Mouse (Mus musculus) liver, embryonic 14.5 days (tissue): ENCODE measurements around the gene Rims4. TPM values are rescaled to one million over a fixed set of nuclear protein-coding genes. Genes with fewer than 3 reads are reported as not detected.

Experiments used
- ATAC-seq: fragments of 200-750 bp; cut with Nextera tagmentation; 2 replicates; pipeline ENCODE4 v1.8.0; 2017; ENCODE audit warnings: moderate number of reproducible peaks, mild to moderate bottlenecking, moderate library complexity; ENCODE audit not compliant: insufficient read depth
- DNase-seq, 3 experiments: peaks; one replicate each; pipeline ENCODE4 v3.0.0-alpha.2; 2012 to 2013; ENCODE audit warnings: low read depth in 3 of 3, low spot score in 3 of 3
- H3K27ac ChIP-seq: fragments of 300-500 bp; sonication (generic); 2 replicates; pipeline ENCODE4 v1.5.1; 2014; ENCODE audit warnings: moderate library complexity, mild to moderate bottlenecking, control low read depth, inconsistent platforms
- H3K27me3 ChIP-seq: fragments of 300-500 bp; sonication (generic); 2 replicates; pipeline ENCODE4 v1.6.1; 2014; ENCODE audit warnings: mild to moderate bottlenecking, low read length, moderate library complexity; ENCODE audit not compliant: control insufficient read depth, insufficient read depth
- H3K36me3 ChIP-seq: fragments of 300-500 bp; sonication (generic); replicated peaks from 2 replicates; pipeline ENCODE4 v1.6.1; 2014; ENCODE audit warnings: low read depth; ENCODE audit not compliant: control insufficient read depth, insufficient read depth
- H3K4me1 ChIP-seq, 2 experiments: fragments of 200-500 bp in 1 of 2; fragments of 300-500 bp in 1 of 2; sonication (generic) in 1 of 2; replicated peaks; 2 replicates each; pipeline ENCODE4 v1.6.1; 2012 to 2014; ENCODE audit warnings: antibody characterized with exemption in 1 of 2, inconsistent platforms in 1 of 2, low read length in 1 of 2; ENCODE audit not compliant: control insufficient read depth in 2 of 2, insufficient read depth in 2 of 2
- H3K4me2 ChIP-seq: fragments of 300-500 bp; sonication (generic); 2 replicates; pipeline ENCODE4 v1.6.1; 2014; ENCODE audit warnings: low read depth, mild to moderate bottlenecking, control low read depth, moderate library complexity
- H3K4me3 ChIP-seq, 2 experiments: fragments of 200-500 bp in 1 of 2; fragments of 300-500 bp in 1 of 2; sonication (generic) in 1 of 2; 2 replicates each; pipeline ENCODE4 v1.5.1; 2012 to 2014; ENCODE audit warnings: low read depth in 2 of 2, low read length in 2 of 2, mild to moderate bottlenecking in 2 of 2, control low read depth in 1 of 2, inconsistent platforms in 1 of 2, moderate library complexity in 1 of 2; ENCODE audit not compliant: insufficient read depth in 1 of 2
- H3K9ac ChIP-seq: fragments of 300-500 bp; sonication (generic); replicated peaks from 2 replicates; pipeline ENCODE4 v1.6.1; 2014; ENCODE audit warnings: mild to moderate bottlenecking, control low read depth, moderate library complexity
- H3K9me3 ChIP-seq: fragments of 300-500 bp; sonication (generic); 2 replicates; pipeline ENCODE4 v1.6.1; 2016; ENCODE audit warnings: low read length, mixed read lengths; ENCODE audit not compliant: control insufficient read depth
- CTCF ChIP-seq: IDR thresholded peaks from 2 replicates; pipeline ENCODE4 v1.5.1; 2016; ENCODE audit warnings: antibody characterized with exemption, low read depth, control low read depth
- EP300 ChIP-seq: IDR thresholded peaks from 2 replicates; pipeline ENCODE4 v1.6.1; 2016; ENCODE audit warnings: antibody characterized with exemption, low read depth
- WGBS: fragments of 180-500 bp; shearing (Covaris S2); extraction: QIAGEN DNeasy Blood & Tissue Kit; methylation state at CpG from one replicate; pipeline ENCODE4 v1.1.7; 2014; ENCODE audit not compliant: insufficient replicate concordance; 5-methylcytosine and 5-hydroxymethylcytosine counted together
- polyA plus RNA-seq, 2 experiments: library from polyadenylated mRNA; depleted of rRNA in 1 of 2; stranded (reverse) in 1 of 2; unstranded in 1 of 2; fragments of >200 nt; fragmentation: Nextera tagmentation in 1 of 2; extraction: Ambion mirVana in 1 of 2; gene quantifications; 2 replicates each; pipeline versions ENCODE4 v1.2.1 to v1.2.3; 2012 to 2014

Gene Rims4
- polyA plus RNA-seq, 2 experiments = 0.12 to 0.14 TPM

- no peak overlapping the region for H3K4me2 ChIP-seq
- TF ChIP-seq EP300 (no peak), CTCF (no peak)
- H3K36me3 ChIP-seq = no peaks in the 10 kb centered on the region
- no peaks in the 10 kb centered on the region for H3K4me1 ChIP-seq
- no peak overlapping the region for H3K27ac ChIP-seq
- WGBS = 40% methylated on average over 2 of the region's 2 CpGs
- no peaks in the 10 kb centered on the region for H3K27me3 ChIP-seq
- H3K9me3 ChIP-seq = no peaks in the 10 kb centered on the region
- DNase-seq (no peak), ATAC-seq (no peak)
- H3K9ac ChIP-seq = no peak overlapping the region
- H3K4me3 ChIP-seq = no peak overlapping the region
Observed at GRCm38 (mm10) chr2:163895156-163895555, 23.3 kb downstream of the Rims4 start.

- Histone ChIP-seq H3K4me3 (no peak overlapping the region), H3K9ac (no peak overlapping the region), H3K4me2 (no peak overlapping the region), H3K27ac (no peak overlapping the region), H3K27me3 (no peaks in the 10 kb centered on the region), H3K36me3 (no peaks in the 10 kb centered on the region), H3K9me3 (no peaks in the 10 kb centered on the region), H3K4me1 (no peaks in the 10 kb centered on the region)
- ATAC-seq = no peak
- 32% methylated on average over 7 of the region's 7 CpGs for WGBS
- no peak for DNase-seq
- TF ChIP-seq CTCF (no peak), EP300 (no peak)
Observed at GRCm38 (mm10) chr2:163893446-163894370, 24.8 kb downstream of the Rims4 start.

- ATAC-seq (no peak), DNase-seq (no peak)
- Histone ChIP-seq H3K4me1 (no peaks in the 10 kb centered on the region), H3K27ac (no peak overlapping the region), H3K9me3 (no peaks in the 10 kb centered on the region), H3K36me3 (no peaks in the 10 kb centered on the region), H3K4me2 (no peak overlapping the region), H3K9ac (no peak overlapping the region), H3K4me3 (no peak overlapping the region), H3K27me3 (no peaks in the 10 kb centered on the region)
- TF ChIP-seq CTCF (no peak), EP300 (no peak)
- 76% methylated on average over 11 of the region's 11 CpGs for WGBS
Observed at GRCm38 (mm10) chr2:163891271-163891670, 27.2 kb downstream of the Rims4 start.

- Histone ChIP-seq H3K36me3 (no peaks in the 10 kb centered on the region), H3K9me3 (no peaks in the 10 kb centered on the region), H3K9ac (no peak overlapping the region), H3K4me1 (no peaks in the 10 kb centered on the region), H3K4me3 (no peak overlapping the region), H3K4me2 (no peak overlapping the region), H3K27ac (no peak overlapping the region), H3K27me3 (no peaks in the 10 kb centered on the region)
- DNase-seq (no peak), ATAC-seq (no peak)
- TF ChIP-seq CTCF (no peak), EP300 (no peak)
- WGBS = 66% methylated on average over 11 of the region's 11 CpGs
Observed at GRCm38 (mm10) chr2:163890586-163890985, 27.9 kb downstream of the Rims4 start.

GRCm38 (mm10) chr2:163889411-163889810 lies 29.1 kb downstream of the Rims4 start:
- H3K27me3 ChIP-seq = no peaks in the 10 kb centered on the region
- H3K9me3 ChIP-seq = no peaks in the 10 kb centered on the region
- no peak overlapping the region for H3K4me3 ChIP-seq
- no peaks in the 10 kb centered on the region for H3K36me3 ChIP-seq
- no peak overlapping the region for H3K4me2 ChIP-seq
- 27% methylated on average over 6 of the region's 6 CpGs for WGBS
- TF ChIP-seq CTCF (no peak), EP300 (no peak)
- no peak for ATAC-seq
- H3K27ac ChIP-seq = no peak overlapping the region
- no peak for DNase-seq
- H3K9ac ChIP-seq = no peak overlapping the region
- no peaks in the 10 kb centered on the region for H3K4me1 ChIP-seq
